Mouse (Mus musculus) heart, adult 2 months (tissue): ENCODE measurements around the gene Inca1.
A peak's percentile ranks its signal among the peaks of the same experiment; 100 is the strongest.

Source experiments
- CTCF ChIP-seq: fragments of 200-600 bp; IDR thresholded peaks from 2 replicates; pipeline ENCODE4 v1.8.1; 2022; ENCODE audit warnings: antibody characterized with exemption, mild to moderate bottlenecking, moderate library complexity
- EP300 ChIP-seq: fragments of 200-500 bp; IDR thresholded peaks from 2 replicates; pipeline ENCODE4 v1.6.1; 2011; ENCODE audit warnings: low read depth, low read length, control low read depth; ENCODE audit not compliant: insufficient read depth

DNA sequence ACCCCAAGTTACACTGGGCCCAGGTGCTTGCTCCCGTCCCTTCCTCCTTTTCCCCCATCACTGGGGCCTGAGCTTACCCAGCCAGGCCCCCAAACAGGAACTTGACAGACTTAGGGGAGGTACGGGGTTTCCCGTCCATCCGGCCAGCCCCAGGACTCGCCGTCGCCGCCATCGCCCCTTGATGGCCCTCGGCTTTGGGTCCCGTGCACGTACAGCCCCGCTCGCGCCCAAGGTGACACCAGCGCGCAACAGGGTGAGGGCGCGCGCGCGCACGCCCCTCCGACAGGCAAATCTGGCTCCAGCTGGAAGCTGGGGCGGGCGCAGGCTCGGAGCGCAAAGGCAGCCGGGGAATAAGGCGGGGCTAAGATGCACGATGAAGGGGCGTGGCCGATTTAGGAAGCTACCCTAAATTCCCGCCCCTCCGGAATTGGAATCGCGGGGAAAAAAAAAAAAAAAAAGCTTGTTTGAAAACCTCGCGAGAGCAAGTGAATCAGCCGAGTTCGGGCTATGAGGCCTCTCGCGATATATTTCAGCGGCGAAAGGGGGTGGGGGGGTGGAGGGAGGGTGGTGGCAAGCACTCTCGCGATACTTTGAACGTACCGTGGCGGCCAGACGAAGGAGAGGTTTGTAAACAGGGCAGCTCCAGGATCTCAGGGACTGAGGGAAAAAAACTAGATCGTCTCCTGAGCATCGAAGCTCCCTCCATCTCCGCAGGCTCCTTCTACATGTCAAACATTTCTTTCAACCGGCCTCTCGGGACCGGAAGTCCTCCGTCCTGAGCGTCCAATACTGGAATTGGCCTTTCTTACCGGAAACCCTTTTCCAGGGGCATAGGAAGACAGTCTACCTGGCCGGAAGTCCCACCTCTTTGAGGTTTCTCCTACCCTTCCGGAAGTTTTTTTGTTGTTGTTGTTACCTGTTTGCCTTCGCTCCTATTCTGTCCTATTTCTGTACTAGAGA lies 53.0 kb downstream of the Inca1 start, which contains the start of the genes Rnf167 and Slc25a11:
- peak; percentile 69; the same call in 1 of the 2 replicates for TF ChIP-seq EP300
- TF ChIP-seq CTCF: peak; percentile 14; the same call in 1 of the 2 replicates
